Mouse (Mus musculus) hematopoietic multipotent progenitor cell, adult 10-12 weeks (in vitro differentiated cells): ENCODE results near the gene Fntb. TPM values are rescaled to one million over a fixed set of nuclear protein-coding genes. Genes with fewer than 3 reads are reported as not detected.

Experiments
- polyA plus RNA-seq: library from polyadenylated mRNA; stranded (reverse); fragments of >175 nt; gene quantifications from 2 replicates; pipeline ENCODE4 v1.2.3, GENCODE M21; 2012; ENCODE audit warnings: low replicate concordance

Fntb gene
- polyA plus RNA-seq, result 7.4 and 16.7 TPM in 2 replicates

GRCm38 (mm10) chr12:76765354-76765851, at the start of gene Fntb, which contains the start of gene Churc1:
Gene Fntb (plus strand): TSS chr12:76765589.
Gene Churc1 (plus strand): TSS chr12:76765538.

GRCm38 (mm10) chr12:76795350-76795749, 30.0 kb downstream of the Fntb start, which contains the start of gene Gpx2:
Gene Gpx2 (minus strand): TSS chr12:76795554.

GRCm38 (mm10) chr12:76822651-76823041, 57.3 kb downstream of the Fntb start, which contains the start of gene Rab15:
Gene Rab15 (minus strand): TSS chr12:76822908.

GRCm38 (mm10) chr12:76961932-76962891, 196.8 kb downstream of the Fntb start, which contains the start of gene Max:
Gene Max (minus strand): TSS chr12:76962201.

Other genes with a start within 250 kb of the Fntb start
- 15.7 and 25.9 TPM in 2 replicates for gene Plekhg3, start 234.7 kb upstream of the Fntb start, polyA plus RNA-seq
- gene Sptb, start 55.0 kb upstream of the Fntb start, polyA plus RNA-seq, result 5.5 and 80.6 TPM in 2 replicates
- 1.5 and 6.3 TPM in 2 replicates for gene Churc1, start 51 bp upstream of the Fntb start, polyA plus RNA-seq
- not detected in 2 replicates for gene Gpx2, start 30.0 kb downstream of the Fntb start, polyA plus RNA-seq
- 0.50 TPM in 1 of 2 replicates, not detected in the other for gene Rab15, start 57.3 kb downstream of the Fntb start, polyA plus RNA-seq
- gene Max, start 196.6 kb downstream of the Fntb start, polyA plus RNA-seq, result 80.7 and 140 TPM in 2 replicates